Mouse (Mus musculus) neural tube, embryonic 13.5 days (tissue): ENCODE measurements around the gene Zfp362. TPM values are rescaled to one million over a fixed set of nuclear protein-coding genes. Genes with fewer than 3 reads are reported as not detected.
A peak's percentile ranks its signal among the peaks of the same experiment; 100 is the strongest.

Experiments used
- ATAC-seq: fragments of 200-750 bp; cut with Nextera tagmentation; 2 replicates; pipeline ENCODE4 v1.8.0; 2017; ENCODE audit warnings: low read depth, mild to moderate bottlenecking, moderate TSS enrichment, moderate library complexity
- H3K27ac ChIP-seq: fragments of 300-500 bp; sonication (generic); replicated peaks from 2 replicates; pipeline ENCODE4 v1.5.1; 2015; ENCODE audit warnings: moderate library complexity, mild to moderate bottlenecking, inconsistent platforms
- H3K27me3 ChIP-seq: fragments of 300-500 bp; sonication (generic); 2 replicates; pipeline ENCODE4 v1.6.1; 2015; ENCODE audit warnings: mild to moderate bottlenecking, inconsistent platforms
- H3K36me3 ChIP-seq: fragments of 300-500 bp; sonication (generic); 2 replicates; pipeline ENCODE4 v1.6.1; 2015; ENCODE audit warnings: mild to moderate bottlenecking, inconsistent platforms
- H3K4me1 ChIP-seq: fragments of 300-500 bp; sonication (generic); replicated peaks from 2 replicates; pipeline ENCODE4 v1.6.1; 2015; ENCODE audit warnings: inconsistent platforms
- H3K4me2 ChIP-seq: fragments of 300-500 bp; sonication (generic); 2 replicates; pipeline ENCODE4 v1.6.1; 2015; ENCODE audit warnings: inconsistent platforms, mild to moderate bottlenecking, moderate library complexity
- H3K4me3 ChIP-seq: fragments of 300-500 bp; sonication (generic); 2 replicates; pipeline ENCODE4 v1.5.1; 2015; ENCODE audit warnings: mild to moderate bottlenecking, inconsistent platforms
- H3K9ac ChIP-seq: fragments of 300-500 bp; sonication (generic); 2 replicates; pipeline ENCODE4 v1.6.1; 2015; ENCODE audit warnings: moderate library complexity, mild to moderate bottlenecking, inconsistent platforms
- H3K9me3 ChIP-seq: fragments of 300-500 bp; sonication (generic); 2 replicates; pipeline ENCODE4 v1.6.1; 2016; ENCODE audit warnings: inconsistent platforms
- whole genome bisulfite sequencing: fragments of 180-500 bp; shearing (Covaris S2); methylation state at CpG from one replicate; pipeline ENCODE4 v1.1.7; 2015; 5-methylcytosine and 5-hydroxymethylcytosine counted together
- polyA plus RNA-seq: library from polyadenylated mRNA; unstranded; fragments of >200 nt; fragmentation: Nextera tagmentation; extraction: Ambion mirVana; gene quantifications from 2 replicates; pipeline ENCODE4 v1.2.1, GENCODE M21; 2015

Zfp362 gene
- polyA plus RNA-seq, 1 experiment from 2014 or later = 37.5 TPM

DNA sequence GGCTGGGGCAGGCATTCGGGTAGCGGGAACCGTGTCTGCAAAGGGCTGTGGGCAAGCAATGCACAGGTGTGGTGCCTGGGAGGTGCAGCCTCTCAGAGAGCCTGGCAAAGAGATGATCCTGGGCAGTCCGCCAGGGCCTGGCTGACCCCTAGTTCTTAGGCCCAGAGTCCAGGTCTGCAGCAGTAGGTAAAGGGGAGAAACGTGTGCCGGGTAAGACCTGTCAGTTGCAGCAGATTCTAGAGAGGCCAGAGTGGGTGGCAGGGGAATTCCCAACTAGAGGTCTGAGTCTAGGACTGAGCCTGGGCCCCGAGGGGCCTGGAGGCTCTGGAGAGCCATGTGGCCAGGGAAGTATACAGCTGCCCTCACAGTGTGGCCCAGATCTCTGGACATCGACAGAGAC, 11.6 kb downstream of the Zfp362 start:
- no peak for ATAC-seq
- no peak overlapping the region for H3K4me3 ChIP-seq
- no peaks in the 10 kb centered on the region for H3K9me3 ChIP-seq
- WGBS = 91% methylated on average over 8 of the region's 8 CpGs
- no peak overlapping the region for H3K9ac ChIP-seq
- peaks cover 18% of the 10 kb centered on the region for H3K36me3 ChIP-seq
- H3K4me2 ChIP-seq = no peak overlapping the region
- peaks cover 69% of the 10 kb centered on the region for H3K4me1 ChIP-seq
- no peaks in the 10 kb centered on the region for H3K27me3 ChIP-seq
- H3K27ac ChIP-seq = no peak overlapping the region

DNA sequence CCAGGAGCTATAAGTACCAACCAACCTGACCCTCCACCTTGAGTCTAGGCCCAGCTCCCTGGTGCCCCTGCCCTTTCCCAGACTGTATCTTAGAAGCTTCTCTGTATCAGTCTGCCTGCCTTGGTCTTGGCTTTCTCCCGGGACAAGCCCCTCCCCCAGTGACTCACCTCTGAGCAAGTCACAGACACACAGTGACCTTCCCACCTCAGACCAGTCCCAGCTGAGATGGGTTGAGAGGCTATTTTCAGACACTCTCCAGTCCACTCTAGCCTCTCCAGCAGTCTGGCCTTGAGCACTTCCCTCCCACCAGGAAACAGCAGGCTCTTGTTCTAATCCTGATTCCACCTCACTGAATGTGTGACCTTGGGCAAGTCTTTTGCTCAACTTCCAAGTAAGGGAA, 12.1 kb downstream of the Zfp362 start:
- no peaks in the 10 kb centered on the region for H3K27me3 ChIP-seq
- no peak overlapping the region for H3K27ac ChIP-seq
- H3K4me2 ChIP-seq = no peak overlapping the region
- peaks cover 19% of the 10 kb centered on the region for H3K36me3 ChIP-seq
- no peak overlapping the region for H3K4me3 ChIP-seq
- 63% methylated on average over 1 of the region's 1 CpGs for WGBS
- H3K9ac ChIP-seq = no peak overlapping the region
- no peaks in the 10 kb centered on the region for H3K9me3 ChIP-seq
- no peak for ATAC-seq
- peaks cover 64% of the 10 kb centered on the region for H3K4me1 ChIP-seq

DNA sequence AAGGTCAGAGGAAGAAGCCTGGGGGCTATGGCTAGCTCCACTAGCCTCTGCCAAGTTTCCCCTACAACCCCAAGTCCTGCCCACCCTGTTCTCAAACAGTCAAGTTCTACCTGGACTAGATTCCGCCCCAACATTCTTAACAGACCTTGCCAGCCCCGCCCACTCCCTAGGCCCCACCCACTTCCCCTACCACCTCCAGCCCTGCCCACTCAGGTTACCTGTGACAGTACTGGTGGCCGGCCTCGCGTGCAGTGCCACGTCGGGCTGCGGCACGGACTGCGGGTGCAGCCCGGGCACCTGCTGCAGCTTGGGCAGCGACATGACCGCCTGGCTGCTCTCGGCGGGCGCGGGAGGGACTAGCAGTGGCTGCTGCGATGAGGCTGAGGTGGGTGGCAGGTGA, 16.2 kb downstream of the Zfp362 start:
- no peak overlapping the region for H3K9ac ChIP-seq
- H3K27ac ChIP-seq = no peak overlapping the region
- H3K4me2 ChIP-seq = no peak overlapping the region
- peaks cover 28% of the 10 kb centered on the region for H3K4me1 ChIP-seq
- peaks cover 59% of the 10 kb centered on the region for H3K36me3 ChIP-seq
- 42% methylated on average over 18 of the region's 18 CpGs for WGBS
- no peak overlapping the region for H3K4me3 ChIP-seq
- ATAC-seq = no peak
- H3K27me3 ChIP-seq = no peaks in the 10 kb centered on the region
- H3K9me3 ChIP-seq = no peaks in the 10 kb centered on the region

DNA sequence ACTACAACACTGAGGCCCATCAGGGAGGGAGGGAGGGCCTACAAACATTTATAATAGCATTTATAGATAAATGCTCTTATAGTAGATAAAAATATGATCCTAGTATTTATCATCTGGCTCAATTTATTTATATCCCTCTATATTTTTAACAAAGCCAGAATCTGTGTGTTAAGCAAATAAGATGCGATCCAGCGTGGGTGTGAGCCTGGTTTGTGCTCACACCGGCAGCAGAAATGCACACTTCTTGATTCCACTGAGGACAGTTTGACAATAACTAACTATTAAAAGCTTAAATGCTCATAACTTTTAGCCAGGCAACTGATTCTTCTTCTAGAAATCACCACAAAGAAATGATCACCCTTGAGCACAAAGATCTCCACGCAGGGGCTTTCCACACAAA, 17.7 kb downstream of the Zfp362 start:
- Histone ChIP-seq H3K36me3 (peaks cover 63% of the 10 kb centered on the region), H3K4me1 (peaks cover 24% of the 10 kb centered on the region), H3K9me3 (no peaks in the 10 kb centered on the region), H3K9ac (no peak overlapping the region), H3K27me3 (no peaks in the 10 kb centered on the region), H3K4me3 (no peak overlapping the region), H3K4me2 (no peak overlapping the region), H3K27ac (no peak overlapping the region)
- WGBS = 93% methylated on average over 4 of the region's 4 CpGs
- no peak for ATAC-seq

DNA sequence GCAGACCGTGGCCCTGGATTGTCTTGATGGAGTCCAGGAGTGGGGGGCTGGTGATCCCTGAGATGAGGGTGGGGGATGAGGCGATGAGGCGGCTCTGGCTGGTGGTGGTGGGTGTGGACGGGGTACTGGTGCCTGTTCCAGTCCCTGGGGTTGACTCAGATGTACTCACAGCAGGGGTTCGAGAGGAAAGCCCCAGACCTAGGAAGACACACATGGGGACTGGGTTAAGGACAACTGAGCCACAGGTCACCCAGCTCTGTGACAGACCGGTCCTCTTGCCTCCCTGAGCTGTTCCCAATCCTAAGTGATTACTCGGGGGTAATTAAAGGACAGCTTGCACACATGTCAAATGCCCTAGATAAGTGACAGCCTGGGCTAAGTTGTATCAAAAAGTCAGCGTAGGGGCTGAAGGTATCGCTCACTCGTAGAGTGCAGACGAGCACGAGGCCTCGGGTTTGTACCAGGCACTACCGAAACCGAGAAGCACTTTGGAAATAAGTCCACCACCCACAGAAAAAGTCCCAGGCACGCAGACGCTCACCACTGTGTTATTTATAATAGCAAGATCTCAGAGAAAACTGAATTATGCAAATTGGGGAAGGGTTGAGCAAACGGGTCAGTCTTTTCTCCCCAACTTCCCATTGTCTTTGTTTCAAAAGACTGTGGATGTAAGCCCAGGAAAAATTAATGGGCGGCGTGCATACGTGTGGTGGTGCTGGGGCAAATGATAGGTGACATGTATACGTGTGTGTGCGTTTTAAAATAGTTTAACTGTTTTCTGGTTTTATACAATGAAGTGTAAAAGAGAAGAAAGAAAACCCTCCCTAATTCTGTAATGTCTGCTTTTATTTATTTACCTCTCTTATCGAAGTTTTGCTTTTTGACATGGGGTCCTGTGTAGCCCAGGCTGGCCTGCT, 18.6 kb downstream of the Zfp362 start:
- no peak overlapping the region for H3K27ac ChIP-seq
- no peaks in the 10 kb centered on the region for H3K9me3 ChIP-seq
- ATAC-seq = no peak
- 86% methylated on average over 24 of the region's 24 CpGs for WGBS
- H3K4me1 ChIP-seq = peaks cover 17% of the 10 kb centered on the region
- no peaks in the 10 kb centered on the region for H3K27me3 ChIP-seq
- H3K36me3 ChIP-seq = peaks cover 71% of the 10 kb centered on the region
- no peak overlapping the region for H3K4me3 ChIP-seq
- H3K9ac ChIP-seq = no peak overlapping the region
- H3K4me2 ChIP-seq = no peak overlapping the region

DNA sequence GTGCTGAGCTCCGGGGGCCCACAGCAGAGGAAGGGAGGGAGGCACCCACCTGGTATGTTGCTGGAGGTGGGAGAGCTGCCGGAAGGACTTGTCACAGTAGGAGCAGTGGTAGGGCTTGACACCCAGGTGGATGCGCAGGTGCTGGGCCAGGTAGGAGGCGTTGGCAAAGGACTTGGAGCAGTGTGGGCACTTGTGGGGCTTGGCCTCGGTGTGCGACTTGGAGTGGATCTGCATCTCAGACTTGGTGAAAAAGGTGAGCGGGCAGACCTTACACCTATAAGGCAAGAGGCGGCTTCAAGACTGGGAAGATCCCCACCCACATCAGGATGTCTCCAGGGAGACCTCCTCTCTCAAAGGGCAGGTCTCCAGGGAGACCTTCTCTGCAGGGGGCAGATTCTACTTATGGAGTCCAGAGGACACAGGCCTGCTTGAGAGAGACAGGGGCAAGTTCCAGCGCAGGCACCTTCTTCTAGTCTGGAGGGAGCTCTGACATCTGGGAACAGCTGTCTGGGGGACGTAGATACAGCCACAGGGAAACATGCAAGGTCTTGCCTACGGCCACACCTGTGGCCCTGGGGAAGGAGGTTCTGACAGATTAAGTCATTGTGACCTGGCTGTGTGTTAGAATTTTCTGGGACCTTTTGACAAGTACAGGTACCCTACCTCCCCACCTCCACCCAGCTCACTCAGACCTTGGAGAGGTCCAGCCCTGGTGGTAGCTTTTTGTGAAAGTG, 19.8 kb downstream of the Zfp362 start:
- Histone ChIP-seq H3K36me3 (peaks cover 83% of the 10 kb centered on the region), H3K4me3 (no peak overlapping the region), H3K4me2 (no peak overlapping the region), H3K9ac (no peak overlapping the region), H3K9me3 (no peaks in the 10 kb centered on the region), H3K27me3 (no peaks in the 10 kb centered on the region), H3K4me1 (peaks cover 7% of the 10 kb centered on the region; the same call in 1 of the 2 replicates), H3K27ac (no peak overlapping the region)
- WGBS = 95% methylated on average over 11 of the region's 11 CpGs
- no peak for ATAC-seq

DNA sequence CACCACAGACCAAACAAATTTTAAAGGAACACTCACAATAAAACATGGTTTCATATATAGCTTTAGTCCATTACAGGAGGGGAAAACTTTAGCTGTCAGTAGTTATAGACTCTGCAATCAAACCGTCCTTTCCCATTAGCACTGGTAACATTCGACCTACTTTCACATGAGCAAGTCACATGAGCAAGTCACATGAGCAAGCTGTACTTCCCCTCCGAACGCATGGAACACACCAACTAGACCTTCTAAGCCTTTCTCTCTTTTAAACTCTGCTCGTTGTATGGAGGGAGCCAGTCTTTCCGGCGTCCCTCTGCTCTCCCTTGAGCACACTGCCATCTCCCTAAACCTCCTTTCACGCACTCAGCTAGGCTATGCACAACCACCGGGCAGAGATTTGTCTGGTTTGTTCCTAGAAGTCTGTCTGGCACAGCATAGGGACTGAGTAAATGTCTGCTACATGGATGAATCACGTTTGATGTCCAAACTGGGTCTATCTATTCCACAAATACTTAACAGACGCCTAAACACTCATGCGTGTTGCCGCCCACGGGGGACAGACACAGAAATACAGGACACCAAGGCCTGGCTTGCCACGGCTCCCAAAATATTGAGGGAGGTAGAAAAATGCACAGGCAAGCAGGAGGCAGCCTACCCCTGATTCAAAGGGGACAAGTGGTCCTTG, 20.8 kb downstream of the Zfp362 start:
- peaks cover 93% of the 10 kb centered on the region for H3K36me3 ChIP-seq
- H3K9ac ChIP-seq = no peak overlapping the region
- no peaks in the 10 kb centered on the region for H3K4me1 ChIP-seq
- no peak for ATAC-seq
- no peak overlapping the region for H3K4me2 ChIP-seq
- H3K9me3 ChIP-seq = no peaks in the 10 kb centered on the region
- 93% methylated on average over 15 of the region's 15 CpGs for WGBS
- no peak overlapping the region for H3K4me3 ChIP-seq
- no peaks in the 10 kb centered on the region for H3K27me3 ChIP-seq
- no peak overlapping the region for H3K27ac ChIP-seq

DNA sequence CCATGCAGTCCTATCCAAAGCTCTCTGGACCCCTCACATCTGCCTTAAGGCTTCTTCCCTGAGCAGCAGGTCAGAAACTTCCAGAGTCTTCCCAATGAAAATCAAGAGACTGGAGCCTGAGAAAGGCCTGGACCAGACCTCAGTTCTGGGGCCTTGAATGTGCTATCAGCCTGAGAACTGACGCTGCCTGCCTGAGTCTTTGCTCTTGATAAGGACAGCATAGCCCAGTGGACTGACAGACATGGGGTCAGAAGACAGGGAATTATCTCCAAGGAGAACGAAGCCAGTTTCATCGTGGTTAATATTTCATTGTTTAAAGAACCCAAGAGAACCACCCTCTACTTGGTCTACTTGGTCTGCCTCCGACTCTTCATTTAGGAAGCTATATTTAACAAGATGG, 23.2 kb downstream of the Zfp362 start:
- Histone ChIP-seq H3K4me3 (no peak overlapping the region), H3K27ac (no peak overlapping the region), H3K27me3 (no peaks in the 10 kb centered on the region), H3K36me3 (peaks cover 98% of the 10 kb centered on the region), H3K4me2 (no peak overlapping the region), H3K9ac (no peak overlapping the region), H3K4me1 (0 out of 2 replicates have a peak, but pooled peaks cover 2% of the 10 kb centered on the region), H3K9me3 (no peaks in the 10 kb centered on the region)
- ATAC-seq = no peak
- 87% methylated on average over 4 of the region's 4 CpGs for WGBS

DNA sequence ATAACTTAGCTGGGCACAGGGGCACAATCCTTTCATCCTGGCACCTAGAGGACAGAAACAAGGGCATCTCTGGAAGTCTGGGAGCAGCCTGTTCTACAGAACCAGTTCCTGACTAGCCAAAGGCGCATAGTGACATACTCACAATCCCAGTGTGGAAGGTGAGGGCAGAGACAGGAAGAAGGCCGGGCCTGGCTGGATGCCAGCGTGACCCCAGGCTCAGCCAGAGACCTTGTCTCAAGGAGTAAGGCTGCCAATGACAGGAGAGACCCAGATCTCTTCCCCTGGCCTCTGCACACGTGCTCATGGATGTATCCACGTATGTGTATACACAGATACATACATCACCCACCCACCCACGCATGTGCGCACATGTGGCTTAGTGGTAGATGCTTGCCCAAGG, 23.8 kb downstream of the Zfp362 start:
- ATAC-seq = no peak
- Histone ChIP-seq H3K27me3 (no peaks in the 10 kb centered on the region), H3K27ac (no peak overlapping the region), H3K4me2 (no peak overlapping the region), H3K4me3 (no peak overlapping the region), H3K9me3 (no peaks in the 10 kb centered on the region), H3K4me1 (0 out of 2 replicates have a peak, but pooled peaks cover 2% of the 10 kb centered on the region), H3K36me3 (peaks cover 98% of the 10 kb centered on the region), H3K9ac (no peak overlapping the region)
- WGBS = 90% methylated on average over 7 of the region's 7 CpGs

DNA sequence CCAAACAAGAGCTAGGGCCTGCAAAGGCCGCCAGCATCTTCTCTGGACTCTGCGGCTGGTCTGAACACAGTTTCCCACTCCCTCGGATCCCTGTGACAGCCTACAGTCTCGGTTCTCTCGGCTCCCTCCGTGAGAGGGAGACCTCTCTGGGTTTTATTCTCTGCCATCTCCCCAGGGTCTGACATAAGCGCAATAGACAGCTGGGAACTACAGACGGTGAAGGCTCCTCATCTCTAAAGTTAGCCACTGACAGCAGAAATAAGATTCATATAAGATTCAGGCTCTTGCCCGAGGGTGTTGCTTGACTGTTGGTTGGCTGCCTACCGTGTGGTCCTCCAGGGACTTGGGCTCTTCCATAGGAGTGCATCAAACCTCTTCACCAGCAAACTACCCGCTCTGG, 28.3 kb downstream of the Zfp362 start:
- Histone ChIP-seq H3K9ac (no peak overlapping the region), H3K4me3 (no peak overlapping the region), H3K9me3 (no peaks in the 10 kb centered on the region), H3K4me1 (0 out of 2 replicates have a peak, but pooled peaks cover 2% of the 10 kb centered on the region), H3K27me3 (no peaks in the 10 kb centered on the region), H3K4me2 (no peak overlapping the region), H3K27ac (0 out of 2 replicates have a peak overlapping the region, but pooled peaks have one; percentile 29), H3K36me3 (peaks cover 98% of the 10 kb centered on the region)
- 82% methylated on average over 11 of the region's 11 CpGs for WGBS
- ATAC-seq = no peak

DNA sequence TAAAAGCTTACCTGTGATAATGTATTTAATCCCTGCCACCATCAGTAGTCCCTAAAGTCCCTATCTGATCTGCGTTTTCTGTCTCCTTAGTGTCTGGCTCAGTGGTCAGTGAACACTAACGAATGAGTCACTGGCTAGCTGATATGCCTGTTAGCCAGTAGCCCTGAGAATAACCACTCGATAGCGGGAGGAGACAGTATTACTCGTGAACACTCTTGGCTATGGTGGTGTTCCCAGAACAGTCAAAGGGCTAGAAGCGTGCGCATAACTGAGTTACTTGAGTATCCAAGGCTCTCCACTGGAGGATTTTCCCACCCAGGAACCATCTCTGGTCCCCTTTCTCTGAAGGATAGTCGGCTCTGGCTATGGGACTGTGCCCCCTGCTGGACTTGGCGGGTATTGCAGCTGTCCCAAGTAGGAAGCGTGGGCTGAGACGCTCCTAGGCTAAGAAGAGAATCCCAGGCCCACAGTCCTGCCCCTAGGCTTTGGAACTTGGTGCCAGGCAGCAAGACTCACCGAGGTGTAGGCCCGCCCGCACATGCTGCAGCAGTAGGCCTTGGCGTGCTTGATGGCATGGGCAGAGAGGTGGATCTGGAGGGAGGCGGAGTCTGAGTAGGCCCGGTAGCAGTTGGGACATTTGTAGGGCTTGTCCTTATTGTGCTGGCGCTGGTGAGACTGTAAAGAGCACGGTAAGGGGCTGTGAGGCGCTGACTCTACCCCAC, 29.1 kb downstream of the Zfp362 start:
- H3K27me3 ChIP-seq = no peaks in the 10 kb centered on the region
- H3K4me1 ChIP-seq = 0 out of 2 replicates have a peak, but pooled peaks cover 2% of the 10 kb centered on the region
- no peak overlapping the region for H3K4me3 ChIP-seq
- no peak overlapping the region for H3K9ac ChIP-seq
- no peaks in the 10 kb centered on the region for H3K9me3 ChIP-seq
- ATAC-seq = peak; percentile 74
- H3K36me3 ChIP-seq = peaks cover 98% of the 10 kb centered on the region
- 43% methylated on average over 20 of the region's 20 CpGs for WGBS
- H3K4me2 ChIP-seq = no peak overlapping the region
- H3K27ac ChIP-seq = peak overlapping the region; percentile 29; the same call in 1 of the 2 replicates
